Mouse (Mus musculus): Measurements from ENCODE around the gene Piwil1. TPM values are rescaled to one million over a fixed set of nuclear protein-coding genes. Genes with fewer than 3 reads are reported as not detected.
"Not testable (repeated sequence)": the region's sequence is repeated elsewhere in the genome, so short reads cannot be mapped to it uniquely, and the experiment has no call there.

The Piwil1 gene
- polyA plus RNA-seq, 1 experiment from 2014 or later = 0.07 TPM

GRCm38 (mm10) chr5:128720461-128720860 lies 18.1 kb downstream of the Piwil1 start:
- H3K36me3 ChIP-seq (ENCODE audit: control insufficient read depth, insufficient read depth, low read length); H3K4me1 ChIP-seq (ENCODE audit: control insufficient read depth, insufficient read depth, low read length); H3K4me2 ChIP-seq (ENCODE audit: low read depth, low read length); H3K4me3 ChIP-seq (ENCODE audit: low read depth, low read length); ATAC-seq (ENCODE audit: low read depth); DNase-seq (ENCODE audit: low spot score); H3K27me3 ChIP-seq (replicated peaks; ENCODE audit: control insufficient read depth, insufficient read depth, low read length); H3K27ac ChIP-seq (replicated peaks; ENCODE audit: low read depth, low read length); H3K9ac ChIP-seq (ENCODE audit: low read depth, low read length); H3K9me3 ChIP-seq (ENCODE audit: control insufficient read depth, low read length): not testable (repeated sequence)
- 93% methylated on average over 11 of the region's 11 CpGs for WGBS

DNA sequence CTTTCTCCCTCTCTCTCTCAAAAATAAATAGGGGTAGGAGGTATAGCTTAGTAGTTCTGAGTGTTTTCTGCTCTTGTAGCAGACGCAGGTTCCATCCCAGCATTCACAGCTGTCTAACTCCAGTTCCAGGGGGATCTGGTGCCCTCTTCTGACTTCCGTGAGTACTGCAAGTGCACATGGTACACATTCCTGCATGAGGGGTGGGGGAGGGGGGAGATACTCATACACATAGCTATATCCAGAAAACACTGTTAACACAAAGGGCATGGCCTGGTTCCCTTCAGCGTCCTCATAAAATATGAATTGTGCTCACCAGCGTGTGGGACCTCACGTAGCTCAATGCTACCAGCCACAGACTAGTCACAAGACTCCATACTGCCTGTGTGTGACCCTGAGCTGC lies 27.0 kb downstream of the Piwil1 start:
- Histone ChIP-seq H3K9ac (ENCODE audit: low read depth, low read length) (no peak overlapping the region), H3K36me3 (ENCODE audit: control insufficient read depth, insufficient read depth, low read length) (no peaks in the 10 kb centered on the region), H3K4me3 (ENCODE audit: low read depth, low read length) (no peak overlapping the region), H3K27me3 (replicated peaks; ENCODE audit: control insufficient read depth, insufficient read depth, low read length) (no peaks in the 10 kb centered on the region), H3K4me1 (ENCODE audit: control insufficient read depth, insufficient read depth, low read length) (no peaks in the 10 kb centered on the region), H3K4me2 (ENCODE audit: low read depth, low read length) (no peak overlapping the region), H3K27ac (replicated peaks; ENCODE audit: low read depth, low read length) (no peak overlapping the region), H3K9me3 (ENCODE audit: control insufficient read depth, low read length) (no peaks in the 10 kb centered on the region)
- no peak for ATAC-seq (ENCODE audit: low read depth)
- DNase-seq (ENCODE audit: low spot score) = no peak
- WGBS = 65% methylated on average over 5 of the region's 5 CpGs

DNA sequence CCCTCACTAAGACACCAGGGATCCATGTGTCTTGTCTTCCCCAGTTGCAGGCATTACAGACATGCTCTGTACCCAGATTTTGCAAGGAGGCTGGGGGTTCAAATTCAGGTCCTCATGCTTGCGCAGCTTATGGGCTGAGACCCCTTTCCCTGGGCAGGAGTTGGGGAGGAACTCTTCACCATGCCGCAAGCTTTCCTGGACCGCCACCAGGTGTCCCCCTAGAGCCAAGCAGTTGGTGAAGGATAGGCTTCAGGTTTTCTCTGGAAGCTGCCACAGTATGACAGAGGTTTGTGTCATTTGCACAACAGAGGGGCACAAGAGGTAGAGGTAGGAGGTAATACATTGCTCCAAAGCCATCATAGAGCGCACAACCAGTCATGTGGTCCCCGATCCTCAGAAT lies 28.3 kb downstream of the Piwil1 start:
- 40% methylated on average over 5 of the region's 5 CpGs for WGBS
- DNase-seq (ENCODE audit: low spot score) (peak; percentile 27), ATAC-seq (ENCODE audit: low read depth) (no peak)
- H3K9ac ChIP-seq (ENCODE audit: low read depth, low read length) = no peak overlapping the region
- H3K36me3 ChIP-seq (ENCODE audit: control insufficient read depth, insufficient read depth, low read length) = no peaks in the 10 kb centered on the region
- no peak overlapping the region for H3K27ac ChIP-seq (replicated peaks; ENCODE audit: low read depth, low read length)
- no peaks in the 10 kb centered on the region for H3K4me1 ChIP-seq (ENCODE audit: control insufficient read depth, insufficient read depth, low read length)
- H3K27me3 ChIP-seq (replicated peaks; ENCODE audit: control insufficient read depth, insufficient read depth, low read length) = no peaks in the 10 kb centered on the region
- H3K9me3 ChIP-seq (ENCODE audit: control insufficient read depth, low read length) = no peaks in the 10 kb centered on the region
- H3K4me3 ChIP-seq (ENCODE audit: low read depth, low read length) = no peak overlapping the region
- H3K4me2 ChIP-seq (ENCODE audit: low read depth, low read length) = no peak overlapping the region

GRCm38 (mm10) chr5:128732416-128733014 lies 30.2 kb downstream of the Piwil1 start:
- ATAC-seq (ENCODE audit: low read depth) (no peak), DNase-seq (ENCODE audit: low spot score) (no peak)
- H3K9me3 ChIP-seq (ENCODE audit: control insufficient read depth, low read length) = no peaks in the 10 kb centered on the region
- no peaks in the 10 kb centered on the region for H3K27me3 ChIP-seq (replicated peaks; ENCODE audit: control insufficient read depth, insufficient read depth, low read length)
- H3K4me3 ChIP-seq (ENCODE audit: low read depth, low read length) = no peak overlapping the region
- H3K27ac ChIP-seq (replicated peaks; ENCODE audit: low read depth, low read length) = no peak overlapping the region
- H3K4me2 ChIP-seq (ENCODE audit: low read depth, low read length) = no peak overlapping the region
- no peak overlapping the region for H3K9ac ChIP-seq (ENCODE audit: low read depth, low read length)
- no peaks in the 10 kb centered on the region for H3K36me3 ChIP-seq (ENCODE audit: control insufficient read depth, insufficient read depth, low read length)
- WGBS = 70% methylated on average over 11 of the region's 11 CpGs
- H3K4me1 ChIP-seq (ENCODE audit: control insufficient read depth, insufficient read depth, low read length) = no peaks in the 10 kb centered on the region

DNA sequence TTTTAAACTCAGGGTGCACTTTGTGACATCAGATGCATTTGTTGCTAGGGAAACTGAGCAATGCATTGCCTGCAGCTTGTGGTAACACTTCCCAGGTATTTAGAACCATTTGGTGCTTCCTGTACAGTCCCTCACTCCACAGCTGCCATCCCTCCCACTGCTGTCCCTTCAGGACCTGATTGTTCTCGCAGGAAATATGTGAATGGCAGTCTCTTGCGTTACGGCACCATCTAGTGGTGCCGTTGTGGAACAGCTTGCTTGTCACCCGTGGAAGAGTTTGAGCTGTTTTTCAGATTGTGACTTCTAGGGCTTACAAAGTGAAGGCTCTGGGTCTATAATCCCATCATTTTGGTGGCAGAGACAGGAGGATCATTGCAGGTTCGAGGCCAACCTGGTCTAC lies 31.6 kb downstream of the Piwil1 start:
- no peak overlapping the region for H3K9ac ChIP-seq (ENCODE audit: low read depth, low read length)

GRCm38 (mm10) chr5:128735921-128736320 lies 33.6 kb downstream of the Piwil1 start:
- no peak overlapping the region for H3K9ac ChIP-seq (ENCODE audit: low read depth, low read length)
- no peaks in the 10 kb centered on the region for H3K4me1 ChIP-seq (ENCODE audit: control insufficient read depth, insufficient read depth, low read length)
- no peak overlapping the region for H3K4me3 ChIP-seq (ENCODE audit: low read depth, low read length)
- DNase-seq (ENCODE audit: low spot score) (no peak), ATAC-seq (ENCODE audit: low read depth) (no peak)
- WGBS = 84% methylated on average over 15 of the region's 22 CpGs
- H3K4me2 ChIP-seq (ENCODE audit: low read depth, low read length) = no peak overlapping the region
- no peaks in the 10 kb centered on the region for H3K9me3 ChIP-seq (ENCODE audit: control insufficient read depth, low read length)
- no peaks in the 10 kb centered on the region for H3K36me3 ChIP-seq (ENCODE audit: control insufficient read depth, insufficient read depth, low read length)
- no peak overlapping the region for H3K27ac ChIP-seq (replicated peaks; ENCODE audit: low read depth, low read length)
- H3K27me3 ChIP-seq (replicated peaks; ENCODE audit: control insufficient read depth, insufficient read depth, low read length) = peaks cover 3% of the 10 kb centered on the region

More for the DNA sequence above, 31.6 kb downstream of the Piwil1 start:
- ATAC-seq (ENCODE audit: low read depth) (peak; percentile 60), DNase-seq (ENCODE audit: low spot score) (peak; percentile 82)
- Histone ChIP-seq H3K4me1 (ENCODE audit: control insufficient read depth, insufficient read depth, low read length) (no peaks in the 10 kb centered on the region), H3K4me2 (ENCODE audit: low read depth, low read length) (no peak overlapping the region), H3K27ac (replicated peaks; ENCODE audit: low read depth, low read length) (no peak overlapping the region), H3K4me3 (ENCODE audit: low read depth, low read length) (no peak overlapping the region), H3K36me3 (ENCODE audit: control insufficient read depth, insufficient read depth, low read length) (no peaks in the 10 kb centered on the region), H3K9me3 (ENCODE audit: control insufficient read depth, low read length) (no peaks in the 10 kb centered on the region), H3K27me3 (replicated peaks; ENCODE audit: control insufficient read depth, insufficient read depth, low read length) (peaks cover under 1% of the 10 kb centered on the region; the same call in 1 of the 2 replicates)
- 4% methylated on average over 6 of the region's 6 CpGs for WGBS

DNA sequence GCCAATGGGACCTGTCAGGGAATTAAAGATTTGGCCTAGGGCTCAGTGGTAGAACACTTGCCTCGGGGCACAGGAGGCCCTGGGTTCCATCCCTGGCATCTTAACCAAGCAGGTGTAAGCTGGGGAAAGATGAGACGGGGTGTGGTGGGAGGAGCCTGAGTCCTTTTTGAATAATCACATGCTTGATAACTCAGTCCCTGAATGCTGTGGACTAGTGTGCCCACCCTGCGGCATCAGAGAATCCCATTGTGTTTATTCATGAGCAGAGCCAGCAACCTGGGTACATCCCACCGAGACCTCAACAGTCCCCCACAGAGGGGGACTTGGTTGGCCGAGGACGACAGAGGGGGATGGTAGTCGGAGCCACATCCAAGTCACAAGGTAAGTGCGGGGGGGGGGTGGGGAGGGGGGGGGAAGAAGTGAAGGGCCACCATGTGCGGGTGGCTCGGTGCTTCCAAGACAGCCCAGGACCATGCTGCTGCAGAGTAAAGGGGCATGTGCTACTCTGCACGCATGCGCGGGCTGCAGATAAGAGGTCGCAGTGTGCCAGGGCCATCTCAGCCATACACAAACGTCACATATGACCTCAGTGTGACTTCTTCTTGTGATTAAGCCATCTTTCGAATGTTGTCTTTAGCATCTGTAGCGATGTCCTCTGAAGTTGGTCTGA lies 37.0 kb downstream of the Piwil1 start:
- Histone ChIP-seq H3K9ac (ENCODE audit: low read depth, low read length) (no peak overlapping the region), H3K27ac (replicated peaks; ENCODE audit: low read depth, low read length) (no peak overlapping the region), H3K4me3 (ENCODE audit: low read depth, low read length) (no peak overlapping the region), H3K4me1 (ENCODE audit: control insufficient read depth, insufficient read depth, low read length) (no peaks in the 10 kb centered on the region), H3K4me2 (ENCODE audit: low read depth, low read length) (no peak overlapping the region), H3K36me3 (ENCODE audit: control insufficient read depth, insufficient read depth, low read length) (no peaks in the 10 kb centered on the region), H3K27me3 (replicated peaks; ENCODE audit: control insufficient read depth, insufficient read depth, low read length) (peaks cover 3% of the 10 kb centered on the region), H3K9me3 (ENCODE audit: control insufficient read depth, low read length) (no peaks in the 10 kb centered on the region)
- DNase-seq (ENCODE audit: low spot score) (no peak), ATAC-seq (ENCODE audit: low read depth) (no peak)
- 33% methylated on average over 13 of the region's 17 CpGs for WGBS

DNA sequence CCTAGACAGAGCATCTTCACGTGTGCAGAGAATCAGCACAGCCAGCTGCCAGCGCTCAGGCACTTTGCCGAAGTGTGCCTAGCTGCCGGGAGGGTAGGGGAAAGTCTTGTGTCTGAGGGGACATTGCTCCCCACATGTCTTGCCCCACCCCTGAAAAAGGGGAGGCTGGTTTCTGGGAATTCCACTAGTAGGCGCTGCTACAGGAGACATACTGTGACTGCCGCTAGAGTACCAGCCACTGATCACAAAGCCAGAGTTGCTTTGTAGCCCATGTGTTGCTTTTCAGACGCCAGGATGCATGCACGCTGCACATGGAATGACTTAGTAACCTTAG lies 37.5 kb downstream of the Piwil1 start:
- no peak for ATAC-seq (ENCODE audit: low read depth)
- no peak overlapping the region for H3K9ac ChIP-seq (ENCODE audit: low read depth, low read length)
- H3K4me1 ChIP-seq (ENCODE audit: control insufficient read depth, insufficient read depth, low read length) = no peaks in the 10 kb centered on the region
- no peak overlapping the region for H3K4me2 ChIP-seq (ENCODE audit: low read depth, low read length)
- H3K27me3 ChIP-seq (replicated peaks; ENCODE audit: control insufficient read depth, insufficient read depth, low read length) = peaks cover 3% of the 10 kb centered on the region
- no peaks in the 10 kb centered on the region for H3K9me3 ChIP-seq (ENCODE audit: control insufficient read depth, low read length)
- DNase-seq (ENCODE audit: low spot score) = no peak
- no peaks in the 10 kb centered on the region for H3K36me3 ChIP-seq (ENCODE audit: control insufficient read depth, insufficient read depth, low read length)
- no peak overlapping the region for H3K4me3 ChIP-seq (ENCODE audit: low read depth, low read length)
- WGBS = 15% methylated on average over 8 of the region's 8 CpGs
- H3K27ac ChIP-seq (replicated peaks; ENCODE audit: low read depth, low read length) = no peak overlapping the region

- DNase-seq (ENCODE audit: low spot score) = no peak
- no peak overlapping the region for H3K4me2 ChIP-seq (ENCODE audit: low read depth, low read length)
- no peaks in the 10 kb centered on the region for H3K36me3 ChIP-seq (ENCODE audit: control insufficient read depth, insufficient read depth, low read length)
- H3K9me3 ChIP-seq (ENCODE audit: control insufficient read depth, low read length) = no peaks in the 10 kb centered on the region
- no peak for ATAC-seq (ENCODE audit: low read depth)
- WGBS = 83% methylated on average over 6 of the region's 6 CpGs
- no peaks in the 10 kb centered on the region; the same call in 1 of the 2 replicates for H3K27me3 ChIP-seq (replicated peaks; ENCODE audit: control insufficient read depth, insufficient read depth, low read length)
- no peak overlapping the region for H3K9ac ChIP-seq (ENCODE audit: low read depth, low read length)
- no peaks in the 10 kb centered on the region for H3K4me1 ChIP-seq (ENCODE audit: control insufficient read depth, insufficient read depth, low read length)
- no peak overlapping the region for H3K27ac ChIP-seq (replicated peaks; ENCODE audit: low read depth, low read length)
- no peak overlapping the region for H3K4me3 ChIP-seq (ENCODE audit: low read depth, low read length)
Observed at GRCm38 (mm10) chr5:128744351-128744750, 42.0 kb downstream of the Piwil1 start.

All from embryonic facial prominence, embryonic 14.5 days (tissue).